Mouse (Mus musculus) brain, embryonic 18.5 days (tissue): Measurements from ENCODE around the gene Atp8b2.

Experiments
- DNase-seq: peaks from one replicate; pipeline ENCODE4 v3.0.0-alpha.2; 2012; ENCODE audit warnings: low read depth, low spot score

Atp8b2 gene

DNA sequence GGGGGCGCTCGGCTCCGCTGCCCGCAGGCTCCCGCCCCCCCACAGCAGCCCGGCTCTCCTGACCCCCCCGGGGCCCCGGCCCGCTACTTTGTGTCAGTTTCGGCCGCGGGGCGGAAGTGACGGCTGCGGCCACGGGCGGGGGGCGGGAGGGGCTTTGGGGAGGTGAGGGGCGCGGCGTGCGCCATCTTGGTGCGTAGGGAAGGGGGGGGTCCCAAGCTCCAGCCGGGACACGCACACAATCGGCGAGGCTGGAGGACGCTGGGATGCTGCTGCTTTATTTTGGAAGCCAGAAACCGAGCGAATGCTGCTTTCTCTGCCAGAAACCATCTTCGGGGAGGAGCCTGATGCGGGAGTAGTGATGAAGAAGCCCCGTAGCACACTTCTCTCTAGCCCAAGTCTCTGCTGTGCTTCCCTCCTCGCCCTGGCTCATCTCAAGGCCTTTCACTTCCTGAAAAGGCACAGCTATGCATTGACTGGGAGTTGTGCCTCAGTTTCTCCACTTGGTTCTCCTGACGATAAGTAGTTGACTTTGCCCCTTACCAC, at the start of gene Atp8b2:
Atp8b2 (minus strand) TSS at position 288 of the 543 bp plus-strand sequence.
- DNase-seq: peak; percentile 67

DNA sequence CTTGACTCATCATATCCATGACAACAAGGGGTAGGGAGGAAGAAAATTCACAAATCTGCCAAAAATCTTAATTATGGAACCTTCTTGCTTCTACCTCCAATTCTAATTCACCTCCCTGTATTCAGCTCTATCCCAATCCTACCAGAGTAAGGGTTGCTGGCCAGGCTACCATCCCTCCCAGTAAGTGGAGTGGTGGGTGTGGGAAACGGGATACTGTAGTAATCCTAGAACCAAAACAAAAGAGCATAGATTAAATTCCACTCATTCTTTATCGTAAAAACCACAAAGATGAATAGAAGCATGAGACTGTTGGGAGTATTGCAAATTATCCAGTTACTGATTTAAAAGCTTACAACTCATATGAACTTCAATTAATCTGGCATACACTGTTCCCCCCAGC, 47.0 kb upstream of the Atp8b2 start:
- no peak for DNase-seq

DNA sequence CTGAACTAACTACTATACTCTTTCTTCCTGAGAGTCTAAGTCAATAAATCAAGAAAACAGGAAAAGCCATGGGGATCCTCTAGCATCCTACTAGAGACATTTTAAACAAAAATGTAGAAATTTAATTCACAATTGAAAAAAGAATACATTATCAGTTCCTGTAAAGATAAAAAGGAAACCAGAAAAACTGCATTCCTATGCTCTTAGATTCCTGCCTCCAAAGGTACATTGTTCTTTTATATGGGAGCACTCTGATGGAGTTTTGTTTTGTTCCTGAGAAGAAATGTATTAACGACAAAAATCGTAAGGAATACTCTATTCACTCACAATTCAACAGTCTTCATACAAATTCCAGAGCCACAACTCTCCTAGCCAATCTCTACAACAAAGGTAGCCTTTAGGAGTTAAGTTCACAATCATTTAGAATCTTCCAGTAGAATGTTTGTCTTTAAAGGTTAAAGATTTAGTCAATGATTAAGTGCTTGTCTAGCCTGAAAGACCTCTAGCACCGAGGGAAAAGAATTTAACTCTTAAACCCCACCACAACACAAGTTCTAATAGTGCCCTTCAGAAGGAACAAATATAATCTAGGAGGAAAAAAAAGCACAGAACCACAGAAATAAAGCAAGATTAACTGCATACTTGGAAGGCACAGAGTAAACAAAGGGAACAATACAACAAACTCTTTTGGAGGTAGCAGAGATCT, 40.9 kb upstream of the Atp8b2 start:
- no peak for DNase-seq

DNA sequence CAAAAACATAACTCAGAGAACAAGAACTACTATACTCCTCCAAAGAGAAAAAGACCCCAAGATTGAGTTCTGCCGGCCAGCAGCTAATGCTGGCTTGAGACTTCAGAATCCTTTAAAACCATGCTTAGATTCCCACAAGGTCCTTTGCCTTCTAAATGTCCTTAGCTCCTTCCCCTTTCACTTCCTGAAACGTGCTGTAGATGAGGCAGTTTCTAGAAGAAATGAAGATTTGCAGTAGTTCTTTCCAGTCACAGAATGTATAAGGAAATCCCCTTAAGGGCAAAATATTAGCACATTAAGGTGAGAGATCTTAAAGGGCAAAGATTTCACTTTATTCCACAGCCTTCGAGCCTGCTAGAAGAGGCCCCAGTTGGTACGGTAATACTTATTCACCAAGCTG, 36.5 kb upstream of the Atp8b2 start:
- no peak for DNase-seq

DNA sequence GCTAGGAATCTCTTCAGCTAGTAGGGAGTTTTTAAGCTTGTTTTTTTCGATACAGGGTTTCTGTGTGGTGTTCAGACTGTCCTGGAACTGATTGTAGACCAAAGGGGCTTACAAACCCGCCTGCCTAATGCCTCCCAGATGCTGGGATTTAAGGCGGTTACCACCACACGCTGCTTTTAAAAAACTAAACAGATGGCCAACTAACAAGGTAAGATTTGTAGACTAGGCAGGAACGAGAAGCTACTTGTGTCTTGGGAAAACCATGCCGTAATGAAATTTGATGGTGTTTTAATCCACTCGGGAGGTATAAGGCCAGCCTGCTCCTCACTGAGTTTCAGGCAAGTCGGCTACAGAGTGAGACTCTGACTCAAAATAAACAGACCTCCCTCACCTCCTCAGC, 35.8 kb upstream of the Atp8b2 start:
- DNase-seq: no peak

DNA sequence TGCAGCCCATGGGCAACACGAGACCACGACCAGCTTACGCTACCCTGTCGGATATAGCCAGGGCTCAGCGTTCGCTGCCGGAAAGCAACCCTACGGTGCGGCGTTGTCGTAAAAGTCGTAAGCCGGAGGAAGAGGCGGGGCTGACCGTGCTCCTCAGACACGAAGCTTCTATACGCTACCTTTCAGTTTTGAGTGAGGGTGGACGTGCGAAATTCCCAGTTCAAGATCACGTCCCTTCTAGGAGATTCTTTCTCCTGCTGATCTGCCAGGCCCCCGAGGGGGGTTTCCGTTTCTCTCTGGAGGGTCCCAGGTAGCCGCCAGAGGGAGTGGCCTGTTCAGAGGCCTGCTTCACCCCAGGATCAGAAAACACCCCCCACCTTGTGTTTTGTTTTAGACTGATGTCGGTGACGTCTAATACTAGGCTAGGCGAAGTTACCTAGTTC, 35.3 kb upstream of the Atp8b2 start, which contains the start of gene Hax1:
Hax1 (minus strand) TSS at position 169 of the 443 bp plus-strand sequence.
- DNase-seq: peak; percentile 89

DNA sequence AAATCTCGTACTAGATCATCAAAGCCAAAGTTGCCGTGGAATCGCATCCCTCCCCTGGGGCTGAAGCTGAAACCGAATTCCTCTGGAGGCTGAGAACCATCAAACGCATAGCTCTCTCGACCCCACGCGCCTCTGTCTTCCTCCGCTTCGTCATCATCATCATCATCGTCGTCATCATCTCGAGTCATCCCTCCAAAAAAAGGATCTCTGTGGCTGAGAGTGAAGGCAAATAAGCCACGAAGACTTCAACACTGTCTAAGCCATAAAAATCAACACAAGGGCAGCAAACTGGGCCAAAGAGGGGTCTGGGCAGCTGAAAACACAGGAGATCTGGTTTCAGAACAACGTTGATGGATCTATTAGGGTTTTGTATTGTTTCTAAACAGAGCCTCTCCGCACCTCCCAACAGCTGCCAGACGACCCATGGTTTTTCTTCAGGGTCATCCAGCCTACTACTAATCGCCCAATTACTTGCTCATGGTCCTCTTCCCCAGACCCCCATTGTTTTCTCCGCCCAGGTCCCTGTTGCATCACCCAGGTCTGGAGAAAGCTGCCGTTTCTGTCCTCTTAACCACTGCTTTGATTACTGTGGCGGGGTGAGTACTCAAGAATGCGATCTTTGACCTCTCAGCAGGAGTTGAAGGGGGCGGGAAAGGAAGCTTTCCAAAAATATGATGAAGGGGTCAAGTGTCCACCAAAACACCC, 34.6 kb upstream of the Atp8b2 start:
- no peak for DNase-seq

DNA sequence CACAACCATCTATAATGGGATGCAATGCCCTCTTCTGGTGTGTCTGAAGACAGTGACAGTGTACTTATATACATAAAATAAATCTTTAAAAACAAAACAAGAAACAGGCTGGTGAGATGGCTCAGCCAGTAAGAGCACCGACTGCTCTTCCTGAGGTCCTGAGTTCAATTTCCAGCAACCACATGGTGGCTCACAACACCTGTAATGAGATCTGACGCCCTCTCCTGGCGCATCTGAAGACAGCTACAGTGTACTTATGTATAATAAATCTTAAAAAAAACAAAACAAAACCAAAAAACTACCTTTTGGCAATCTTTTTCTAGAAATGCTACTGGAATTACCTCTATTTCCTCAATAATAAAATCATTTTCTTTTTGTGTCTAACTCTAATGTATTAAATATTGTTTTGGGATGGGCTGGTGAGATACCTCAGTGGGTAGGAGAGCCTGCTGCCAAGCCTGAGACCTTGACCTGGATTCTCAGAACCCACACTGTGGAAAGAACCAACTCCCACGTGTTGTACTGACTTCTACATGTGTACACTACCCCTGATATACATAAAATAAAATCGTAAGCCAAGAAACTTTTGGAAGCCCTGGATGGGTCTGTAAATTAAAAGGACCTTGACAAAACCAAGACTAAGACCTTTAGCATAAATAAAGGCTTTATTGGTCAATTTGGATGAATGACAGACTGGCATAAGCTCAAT, 31.7 kb upstream of the Atp8b2 start:
- no peak for DNase-seq

DNA sequence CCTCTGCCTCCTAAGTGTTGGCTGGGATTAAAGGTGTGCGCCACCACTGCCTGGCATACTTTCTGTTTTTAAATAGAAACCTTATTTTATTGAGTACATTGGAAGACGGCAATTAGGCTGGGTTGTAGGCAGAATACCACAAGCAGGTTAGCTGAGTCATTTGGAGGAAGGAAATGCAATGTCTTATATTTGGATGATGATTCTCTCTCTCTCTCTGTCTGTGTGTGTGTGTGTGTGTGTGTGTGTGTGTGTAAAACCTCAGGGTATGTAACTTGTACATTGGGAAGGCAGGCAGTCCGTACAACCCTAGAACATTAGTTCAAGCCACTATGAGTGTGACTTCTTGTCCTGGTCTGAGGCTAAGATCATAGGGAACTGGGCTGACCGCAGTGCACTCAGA, 24.5 kb upstream of the Atp8b2 start:
- DNase-seq: no peak

DNA sequence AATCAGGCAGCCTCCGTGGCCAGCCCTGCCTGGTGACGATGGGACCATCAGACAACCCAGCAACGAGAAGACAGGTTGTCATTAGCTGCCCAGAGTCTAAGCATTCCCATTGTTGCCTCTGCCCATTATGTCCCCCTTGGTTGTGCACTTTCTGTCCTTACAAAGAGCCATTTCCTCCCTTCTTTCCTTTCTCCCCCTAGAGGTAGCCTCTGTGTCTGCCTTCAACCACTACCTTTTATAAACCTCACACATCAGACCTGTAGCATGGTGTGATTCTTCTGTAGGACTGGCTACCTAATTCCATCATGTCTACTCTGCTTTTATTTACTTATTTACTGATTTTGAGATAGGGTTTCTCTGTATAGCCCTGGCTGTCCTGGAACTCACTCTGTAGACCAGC, 23.9 kb upstream of the Atp8b2 start:
- DNase-seq: no peak

DNA sequence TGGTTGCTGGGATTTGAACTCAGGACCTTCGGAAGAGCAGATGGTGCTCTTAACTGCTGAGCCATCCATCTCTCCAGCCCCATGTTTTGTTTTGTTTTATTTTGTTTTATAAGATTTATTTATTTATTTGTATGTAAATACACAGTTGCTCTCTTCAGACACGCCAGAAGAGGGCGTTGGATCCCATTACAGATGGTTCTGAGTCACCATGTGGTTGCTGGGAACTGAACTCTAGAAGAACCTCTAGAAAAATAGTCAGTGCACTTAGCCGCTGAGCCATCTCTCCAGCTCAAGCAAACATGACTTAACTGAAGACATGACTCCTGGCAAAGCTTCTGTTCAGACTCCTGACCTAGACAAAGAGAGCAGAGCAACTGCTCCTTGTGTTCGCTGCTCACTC, 19.1 kb upstream of the Atp8b2 start:
- no peak for DNase-seq

DNA sequence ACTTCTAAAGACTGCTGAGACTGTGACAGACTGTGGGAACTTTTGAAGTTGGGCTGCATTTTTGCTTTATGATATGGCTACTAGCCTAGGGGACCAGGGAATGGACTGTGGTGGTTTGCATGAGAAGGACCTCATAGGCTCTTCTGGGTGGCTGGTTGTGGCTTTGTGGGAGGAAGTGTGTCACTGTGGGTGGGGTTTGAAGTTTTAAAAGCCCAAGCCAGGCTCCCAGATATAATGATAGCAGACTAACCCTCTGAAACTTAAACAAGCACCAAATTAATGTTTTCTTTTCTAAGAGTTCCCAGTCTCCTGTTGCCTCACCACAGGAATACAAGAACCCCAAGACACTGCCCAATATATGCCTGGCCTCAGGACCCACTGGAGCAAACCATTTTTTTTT, 13.6 kb upstream of the Atp8b2 start:
- no peak for DNase-seq

DNA sequence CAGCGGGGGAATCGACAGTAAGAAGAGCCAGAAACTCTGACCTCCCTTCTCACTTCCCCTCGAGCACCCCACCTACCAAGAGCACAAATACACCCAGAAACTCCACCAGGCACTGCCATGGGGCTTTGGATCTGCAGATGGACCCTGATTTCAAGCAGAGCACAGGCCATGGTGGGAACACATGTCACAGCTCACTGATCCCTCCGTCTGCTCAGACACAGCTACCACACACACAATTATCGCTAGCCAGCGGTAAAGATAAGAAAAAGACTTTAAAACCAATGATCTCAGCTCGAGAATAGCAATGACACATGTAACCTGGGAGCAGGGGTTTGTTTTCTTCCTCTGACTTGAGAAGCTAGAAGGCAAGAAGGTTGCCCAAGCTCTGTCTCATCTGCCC, 5.2 kb upstream of the Atp8b2 start:
- no peak for DNase-seq

DNA sequence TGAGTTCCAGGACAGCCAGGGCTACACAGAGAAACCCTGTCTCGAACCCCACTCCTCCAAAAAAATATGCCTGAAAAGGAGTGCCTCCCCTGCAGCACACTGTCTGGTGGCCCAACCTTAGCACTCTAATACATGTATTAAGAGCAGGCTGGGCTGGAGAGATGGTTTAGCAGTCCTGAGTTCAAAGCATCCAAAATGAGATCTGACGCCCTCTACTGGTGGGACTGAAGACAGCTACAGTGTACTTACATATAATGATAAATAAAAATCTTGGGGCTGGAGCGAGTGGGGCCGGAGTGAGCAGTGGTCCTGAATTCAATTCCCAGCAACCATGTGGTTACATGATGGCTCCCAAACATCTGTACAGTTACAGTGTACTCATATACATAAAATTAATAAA, 3.6 kb upstream of the Atp8b2 start:
- DNase-seq: no peak

DNA sequence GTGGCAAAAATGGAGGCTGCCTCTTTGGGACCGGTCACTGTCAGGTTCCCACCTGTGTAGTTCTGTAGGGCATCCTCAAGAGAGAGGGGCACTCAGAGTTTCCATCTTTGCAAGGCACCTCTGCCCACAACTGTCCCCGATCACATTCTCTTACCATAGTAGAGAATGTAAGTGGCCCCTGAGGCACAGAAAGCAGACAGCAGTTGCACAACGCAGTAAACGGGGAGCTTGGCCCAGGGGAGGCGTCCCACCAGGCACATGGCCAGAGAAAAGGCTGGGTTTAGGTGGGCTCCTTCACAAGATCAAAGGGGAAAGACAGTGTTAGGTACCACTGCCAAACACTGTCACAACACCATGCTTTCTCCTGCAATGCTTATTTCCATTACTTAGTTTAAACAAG, 2.7 kb upstream of the Atp8b2 start:
- DNase-seq: no peak

DNA sequence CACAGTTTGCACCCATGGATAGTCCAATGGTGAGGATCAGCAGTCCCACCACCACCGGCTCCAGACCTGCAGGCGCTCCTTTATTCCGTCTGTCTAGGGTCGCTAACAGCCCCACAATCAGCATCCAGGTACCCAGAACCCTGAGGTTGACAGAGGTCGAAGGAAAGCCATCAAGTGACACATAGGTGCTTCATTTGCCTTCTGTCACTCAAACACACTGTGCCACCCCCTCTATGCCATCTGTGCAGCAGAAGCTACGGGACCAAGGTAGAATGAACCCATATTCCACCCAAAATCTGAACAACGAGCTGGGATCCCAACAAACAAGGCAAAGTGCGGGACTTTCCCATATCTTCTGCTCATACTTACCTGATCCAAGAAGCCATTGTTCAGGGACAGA, 2.2 kb upstream of the Atp8b2 start:
- no peak for DNase-seq

DNA sequence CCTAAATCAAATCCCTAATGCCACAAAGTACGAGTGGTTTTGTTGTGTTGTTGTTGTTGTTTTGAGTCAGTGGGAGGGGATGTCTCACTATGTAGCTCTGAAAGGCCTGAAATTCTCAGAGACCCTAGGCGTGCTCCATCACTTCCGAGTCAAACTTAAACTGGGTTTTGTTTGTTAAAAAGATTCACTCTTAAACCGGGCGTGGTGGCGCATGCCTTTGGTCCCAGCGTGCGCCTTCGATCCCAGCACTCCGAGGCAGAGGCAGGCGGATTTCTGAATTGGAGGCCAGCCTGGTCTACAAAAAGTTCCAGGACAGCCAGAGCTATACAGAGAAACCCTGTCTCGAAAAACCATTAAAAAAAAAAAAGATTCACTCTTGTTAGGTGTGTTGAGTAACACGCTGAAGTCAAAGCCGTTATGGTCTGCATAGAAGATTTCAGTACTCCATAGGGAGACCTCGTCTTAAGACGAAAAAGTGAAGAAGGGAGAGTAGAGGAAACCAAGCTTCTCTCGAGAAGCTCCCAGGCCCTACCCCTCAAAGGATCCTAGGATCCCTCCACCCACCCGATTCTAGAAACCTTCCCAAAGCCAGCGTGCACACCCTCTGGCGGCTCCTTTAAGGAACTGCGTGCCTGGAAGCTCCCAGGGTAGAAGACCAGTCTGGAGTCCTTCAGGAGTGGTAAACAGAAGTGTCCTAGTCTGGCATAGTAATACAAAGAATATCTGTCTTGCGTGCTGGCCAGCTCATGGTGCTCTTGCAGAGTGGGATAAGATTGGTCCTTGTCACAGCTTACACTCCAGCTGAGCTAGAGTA, 825 bp upstream of the Atp8b2 start:
- DNase-seq: no peak

DNA sequence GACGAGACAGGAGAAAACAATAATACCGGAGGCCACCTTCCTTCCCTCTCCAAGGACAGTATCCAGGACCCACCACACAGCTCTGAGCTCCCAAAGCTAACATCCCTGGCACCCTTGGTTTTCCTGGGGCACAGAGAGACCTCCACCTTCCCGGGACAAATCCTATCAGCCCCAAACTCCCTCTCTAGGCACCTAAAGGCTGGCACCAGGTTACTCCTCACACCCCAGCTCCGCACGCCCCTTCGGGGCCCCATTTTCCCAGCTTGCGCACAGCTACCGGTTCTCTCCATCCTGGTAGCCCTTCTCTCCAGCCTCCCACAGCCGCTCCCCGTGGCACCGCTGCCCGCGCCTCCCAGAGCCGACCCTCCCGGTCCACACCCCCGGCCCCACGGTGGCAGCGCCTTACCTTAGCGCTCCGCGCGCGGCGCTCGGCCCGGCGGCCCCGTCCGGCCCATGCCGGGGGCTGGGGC, 522 bp downstream of the Atp8b2 start:
- no peak for DNase-seq

DNA sequence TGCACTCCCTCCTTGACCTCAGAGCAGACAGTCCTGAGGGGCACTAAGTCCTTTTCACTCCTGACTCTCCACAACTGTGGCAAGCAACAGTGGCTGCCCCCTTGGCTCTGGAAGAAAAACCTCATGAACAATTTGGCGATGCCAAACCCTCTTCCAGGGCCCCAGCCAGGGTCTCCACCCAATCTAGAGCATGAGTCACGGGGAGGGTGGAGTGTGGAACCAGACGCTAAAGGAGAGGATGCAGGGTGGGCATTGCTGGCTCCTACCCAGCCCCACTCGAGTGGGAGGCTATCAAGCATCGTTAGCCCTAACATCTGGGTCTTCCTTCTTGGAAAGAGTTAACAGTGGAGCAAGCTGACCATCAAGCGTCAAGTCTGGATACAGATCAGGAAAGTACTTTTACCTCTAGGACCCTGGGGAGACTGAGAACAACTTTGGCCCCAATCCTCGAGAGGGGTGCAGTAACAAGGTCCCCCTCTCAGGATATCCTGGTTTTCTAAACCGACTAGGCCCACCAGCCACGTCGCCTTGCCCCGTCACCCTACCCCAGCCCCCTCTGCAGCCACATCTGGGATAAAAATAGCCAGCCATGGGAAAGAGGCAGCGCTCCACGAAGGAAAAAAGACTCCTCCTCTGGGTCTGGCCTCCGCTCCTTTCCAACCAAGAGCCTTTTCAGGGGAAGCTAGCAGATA, 1.1 kb downstream of the Atp8b2 start:
- DNase-seq: no peak

DNA sequence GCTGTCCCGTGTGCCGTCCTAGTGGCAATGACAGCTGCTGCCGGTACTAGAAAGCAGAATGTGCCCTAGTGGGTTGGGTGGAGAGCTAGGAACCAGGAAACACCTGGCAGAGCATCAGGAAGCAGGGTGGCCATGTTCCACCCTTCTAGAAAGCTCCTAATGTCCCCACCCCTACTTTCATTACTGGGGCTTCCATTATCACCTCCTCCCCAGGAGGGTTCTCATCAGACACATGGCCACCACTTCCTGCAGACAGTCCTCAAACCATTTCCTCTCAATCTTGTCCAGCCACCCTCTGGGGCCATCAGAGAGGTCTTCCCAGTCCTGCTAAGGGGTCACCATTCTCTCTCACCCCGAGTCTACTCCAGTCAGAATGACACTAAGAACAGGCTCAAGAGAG, 1.9 kb downstream of the Atp8b2 start:
- DNase-seq: no peak

DNA sequence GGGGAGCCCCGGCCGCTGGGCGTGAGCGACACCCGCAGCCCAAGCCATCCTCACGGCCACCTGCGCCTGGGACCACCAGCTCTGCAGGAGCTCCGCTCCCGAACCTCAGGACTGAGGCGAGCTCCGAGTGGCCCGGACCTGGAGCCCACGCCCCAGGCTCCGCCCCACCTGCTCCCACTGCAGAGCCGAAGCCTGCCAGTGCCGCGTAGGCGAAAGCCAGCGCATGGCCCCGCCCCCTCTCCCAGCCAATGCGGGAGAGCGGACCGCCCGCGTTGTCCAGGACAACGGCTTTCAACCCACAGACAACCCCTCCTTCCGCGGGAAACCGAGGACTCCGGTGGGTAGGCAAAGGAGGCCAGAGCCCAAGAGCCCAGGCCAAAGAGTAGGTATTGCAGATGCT, 2.8 kb downstream of the Atp8b2 start:
- peak; percentile 82 for DNase-seq
